Mouse (Mus musculus): ENCODE measurements around the gene Prm1.

DNA sequence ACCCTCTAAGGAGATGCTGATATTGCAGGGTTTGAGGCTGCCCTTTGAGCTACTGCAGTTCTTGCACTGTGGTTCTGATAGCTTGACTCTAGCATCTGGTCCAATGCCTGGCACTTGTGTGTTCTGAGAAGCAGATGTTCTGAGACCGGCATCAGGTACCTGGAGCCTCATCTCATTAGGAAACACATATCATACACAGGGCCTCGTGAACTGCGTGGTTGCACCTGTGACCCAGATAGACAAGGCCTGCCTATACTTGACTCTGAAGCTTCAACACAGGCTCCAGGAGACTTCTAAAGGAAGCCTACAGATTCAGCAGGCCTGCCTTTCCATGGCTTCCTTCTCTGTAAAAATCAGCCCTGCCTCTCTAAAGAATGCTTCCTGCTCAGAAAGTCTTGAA lies 30.7 kb upstream of the Prm1 start:
- TF ChIP-seq NELFE (IDR thresholded peaks at IDR 0.05; ENCODE audit: low read depth, low read length), result no peak
- TF ChIP-seq RAD21 (IDR thresholded peaks at IDR 0.05; ENCODE audit: low read depth, low read length), result no peak
- no peak for TF ChIP-seq EP300 (IDR thresholded peaks at IDR 0.05; ENCODE audit: low read length)
- TF ChIP-seq CTCF (conservative IDR thresholded peaks at IDR 0.05 in 1 of 2, IDR thresholded peaks at IDR 0.05 in 1 of 2; ENCODE audit: low read depth in 2 of 2, low read length in 2 of 2), result no peak
- no peak for TF ChIP-seq POLR2A (IDR thresholded peaks at IDR 0.05; ENCODE audit: low read depth, low read length)
- no peak for TF ChIP-seq ETS1 (conservative IDR thresholded peaks at IDR 0.05; ENCODE audit: low read depth, low read length)
- TF ChIP-seq E2F4 (IDR thresholded peaks at IDR 0.05; ENCODE audit: insufficient replicate concordance, low read depth, low read length), result no peak
- TF ChIP-seq RCOR1 (conservative IDR thresholded peaks at IDR 0.05; ENCODE audit: low read depth, low read length), result no peak
- no peak for TF ChIP-seq KAT2A (IDR thresholded peaks at IDR 0.05; ENCODE audit: insufficient replicate concordance, low read length)
- TF ChIP-seq IRF4 (IDR thresholded peaks at IDR 0.05; ENCODE audit: low read depth, low read length), result no peak
- no peak for TF ChIP-seq GABPA (IDR thresholded peaks at IDR 0.05; ENCODE audit: insufficient replicate concordance, low read depth, low read length)
- no peak for TF ChIP-seq JUN (IDR thresholded peaks at IDR 0.05; ENCODE audit: insufficient read depth, low read depth, low read length)
